Mouse (Mus musculus) c-Kit-positive CD71-negative TER-119-negative erythroid progenitor cells, embryonic 14.5 days (primary cell): ENCODE data around the gene Aldh1a1.
"Not testable (repeated sequence)": the region's sequence is repeated elsewhere in the genome, so short reads cannot be mapped to it uniquely, and the experiment has no call there.

Experiments
- DNase-seq: peaks from one replicate; pipeline ENCODE4 v3.0.0-alpha.2; 2013; ENCODE audit warnings: low read depth

The Aldh1a1 gene

DNA sequence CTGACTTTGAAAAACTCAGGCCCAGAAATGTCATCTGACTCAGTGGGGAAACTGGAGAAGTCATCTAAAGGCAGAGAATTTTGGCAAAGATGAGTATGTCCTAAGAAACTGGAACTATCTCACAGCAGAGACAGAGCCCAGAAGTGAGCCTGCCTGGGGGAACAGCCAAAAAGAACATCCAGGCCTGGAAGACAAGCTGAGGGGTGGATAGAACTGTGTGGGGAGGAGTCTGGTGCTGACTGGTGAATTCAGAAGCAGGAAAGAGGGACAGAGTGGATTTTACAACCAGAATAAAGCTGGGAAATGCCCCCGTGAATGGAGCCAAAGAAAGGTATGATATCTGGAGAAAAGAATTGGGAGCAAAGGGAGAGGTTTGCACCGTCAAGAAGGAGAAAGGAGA is at the start of gene Aldh1a1:
Aldh1a1 (plus strand) TSS at position 225 of the 400 bp plus-strand sequence.
- no peak for DNase-seq

DNA sequence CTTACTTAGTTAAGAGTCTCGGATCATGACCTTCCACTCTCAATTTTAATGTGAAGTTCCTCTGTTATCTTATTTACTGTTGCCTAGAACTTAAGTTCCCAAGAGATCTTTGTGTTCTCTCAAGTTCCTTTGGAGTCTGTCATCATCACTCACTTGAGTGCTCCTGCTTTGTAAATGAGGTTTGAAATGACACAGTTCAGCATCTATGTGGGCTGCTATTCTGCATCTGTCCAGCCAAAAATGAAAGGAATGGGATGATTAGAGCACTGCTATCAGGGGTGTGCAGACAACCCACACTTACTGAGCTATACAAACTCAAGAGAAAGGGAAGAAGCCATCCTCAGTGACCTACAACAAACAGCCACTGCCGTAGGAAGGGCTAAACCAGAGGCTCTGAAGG is 44.7 kb upstream of the Aldh1a1 start:
- no peak for DNase-seq

DNA sequence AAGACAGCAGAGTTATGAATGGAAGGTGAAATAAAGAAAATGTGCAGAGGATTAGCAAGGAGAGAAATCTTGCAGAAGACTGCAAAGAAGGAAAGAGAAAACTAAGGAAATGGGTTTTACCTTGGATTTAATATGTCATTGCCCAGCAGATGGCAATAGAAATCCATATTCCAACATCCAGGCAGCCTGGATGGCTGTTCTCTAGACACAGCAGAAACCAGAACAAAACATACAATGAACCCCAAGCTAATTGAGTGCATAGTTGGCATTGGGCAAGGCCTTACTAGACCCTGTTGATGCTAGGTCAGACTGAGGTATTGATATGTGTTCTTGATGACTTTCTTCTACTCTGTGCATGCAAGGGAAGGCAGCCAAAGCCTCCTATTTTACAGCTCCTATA is 43.0 kb upstream of the Aldh1a1 start:
- DNase-seq = no peak

DNA sequence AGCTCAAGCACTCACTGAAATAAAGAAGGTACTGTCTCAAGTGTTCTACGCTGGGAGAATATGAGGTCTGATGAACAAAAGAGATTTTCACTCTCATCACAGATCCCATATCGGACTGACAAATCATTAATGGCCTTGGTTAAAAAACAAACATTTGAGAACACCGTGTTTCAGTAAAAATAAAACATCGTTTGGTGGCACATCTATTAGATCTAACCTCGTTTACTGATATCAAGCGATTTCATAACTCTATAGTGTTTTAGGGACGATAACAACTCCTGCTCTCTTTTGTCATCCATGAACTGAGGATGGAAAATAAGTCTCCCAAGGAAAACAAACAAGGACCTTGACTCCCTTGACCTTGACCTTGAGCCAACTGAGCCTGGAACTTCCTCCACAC is 41.5 kb upstream of the Aldh1a1 start:
- DNase-seq = no peak

DNA sequence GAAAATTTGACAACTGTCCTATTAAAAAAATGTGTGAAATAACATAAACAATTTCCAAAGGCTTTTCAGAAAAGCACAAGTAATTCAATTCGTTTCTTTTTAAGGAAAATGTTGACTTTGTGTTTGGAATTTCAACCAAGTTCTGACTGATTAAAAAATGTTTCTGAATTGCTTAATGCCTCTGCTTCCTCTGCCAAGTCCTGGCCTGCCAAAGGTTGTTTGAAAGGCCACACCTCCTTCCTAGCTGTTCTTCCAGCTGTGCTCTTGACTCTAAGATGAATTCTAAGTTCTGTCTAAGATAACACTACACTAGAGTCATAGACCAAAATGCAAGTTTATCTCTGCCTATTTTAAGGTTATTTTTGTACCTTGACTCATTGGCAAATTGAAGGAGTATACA is 8.0 kb upstream of the Aldh1a1 start:
- DNase-seq = no peak

DNA sequence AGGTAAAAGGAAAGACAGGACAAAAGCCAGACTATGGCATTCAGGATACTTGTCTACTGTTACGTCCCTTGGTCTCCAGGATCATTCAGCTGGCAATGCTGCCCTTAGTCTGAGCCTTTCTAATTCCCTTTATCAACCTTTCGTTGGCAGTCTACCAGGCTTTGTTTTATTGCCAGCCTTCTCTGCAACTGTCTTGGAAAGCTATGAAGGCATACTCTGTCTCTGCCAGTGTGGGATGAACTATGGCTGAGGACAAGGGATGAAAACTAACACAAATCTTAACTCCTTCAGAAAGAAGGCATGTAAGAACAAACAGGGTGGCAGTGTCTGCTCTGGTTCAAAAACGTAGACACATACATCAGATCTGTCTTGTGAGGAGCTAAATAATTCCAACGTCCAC is 565 bp upstream of the Aldh1a1 start:
- no peak for DNase-seq

DNA sequence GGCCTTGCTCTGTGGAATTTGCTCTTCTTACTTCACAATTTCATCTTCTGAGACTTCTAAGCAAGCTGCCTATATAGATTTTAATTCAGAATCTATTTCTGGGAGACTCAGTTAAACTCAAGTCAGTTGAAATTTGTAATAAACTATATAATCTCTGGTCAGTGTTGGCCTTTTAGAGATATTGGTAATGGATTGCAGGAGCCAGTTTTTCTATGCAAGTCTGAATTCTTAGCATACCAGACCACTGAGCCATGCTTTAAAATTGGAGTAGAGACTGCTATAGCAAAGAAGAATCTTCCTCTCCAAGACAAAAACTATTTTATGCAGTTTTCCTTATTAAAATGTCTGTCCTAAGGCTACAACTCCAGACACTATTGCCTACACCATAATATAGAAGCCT is 4.0 kb downstream of the Aldh1a1 start:
- DNase-seq = no peak

DNA sequence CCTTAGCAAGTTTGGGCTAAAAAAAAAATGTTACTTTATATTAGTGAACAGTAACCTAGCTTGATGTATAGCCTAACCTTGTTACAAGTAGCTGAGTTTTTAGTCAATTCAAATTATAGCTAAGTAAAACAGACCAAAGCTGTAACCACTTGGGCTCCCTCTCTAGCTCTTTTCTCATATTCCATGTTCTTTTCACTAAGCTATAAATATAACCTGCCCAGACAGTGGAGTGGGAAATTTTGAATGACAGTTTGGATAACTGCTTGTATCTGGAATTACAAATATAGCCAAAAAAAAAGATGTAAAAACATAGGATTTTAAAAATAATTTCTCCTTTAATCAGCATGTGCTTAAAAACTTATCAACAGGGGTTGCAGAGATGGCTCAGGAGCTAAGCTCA is 12.8 kb downstream of the Aldh1a1 start:
- no peak for DNase-seq

DNA sequence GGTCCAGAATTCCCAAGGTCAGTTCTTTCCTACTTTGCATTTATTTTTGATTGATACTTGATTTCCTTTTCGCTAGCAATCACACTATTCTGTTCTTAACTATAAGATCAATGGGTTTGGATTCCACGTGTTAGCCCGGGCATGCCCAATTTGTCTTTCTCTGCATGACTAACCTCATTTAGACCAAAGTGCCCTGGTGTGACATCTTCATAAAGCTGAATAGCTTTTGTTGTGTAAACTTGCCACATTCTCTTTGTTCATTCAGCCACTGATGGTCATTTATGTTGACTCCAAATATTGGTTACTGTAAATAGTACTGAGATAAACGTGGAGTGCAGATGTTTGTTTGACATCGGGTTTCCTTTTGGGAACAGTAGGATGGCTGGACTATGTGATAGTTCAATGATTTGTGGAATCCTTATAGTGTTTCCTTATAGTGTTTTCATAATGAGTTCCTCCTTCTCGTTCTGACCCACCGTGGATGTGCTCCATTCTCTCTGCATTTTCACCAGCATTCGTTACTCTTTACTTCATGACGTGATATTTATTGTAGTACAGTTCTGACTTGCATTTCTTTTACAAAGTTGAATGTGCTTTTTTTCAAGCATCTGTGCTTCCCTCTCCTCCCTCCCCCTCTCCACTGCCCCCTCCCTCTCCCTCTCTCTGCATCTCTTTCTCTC is 14.6 kb downstream of the Aldh1a1 start:
- no peak for DNase-seq

DNA sequence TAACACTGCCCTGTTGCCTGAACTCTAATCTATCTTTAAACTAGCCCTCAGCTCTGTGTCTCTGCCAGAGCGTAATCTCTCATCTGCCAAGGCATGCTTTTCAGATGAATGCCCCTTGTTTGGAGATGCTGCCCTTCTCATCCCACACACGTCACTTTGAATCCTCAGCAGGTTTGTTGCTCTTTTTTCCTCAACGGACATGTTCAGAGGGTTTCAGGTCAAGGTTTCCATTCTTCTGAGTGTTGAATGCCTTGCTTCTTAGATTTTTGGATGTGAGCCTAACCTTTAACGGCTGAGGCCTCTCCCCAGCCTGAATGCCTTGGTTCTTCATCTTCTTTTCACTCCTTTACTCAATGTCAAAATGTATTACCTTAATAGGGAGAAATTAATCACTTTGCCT is 16.1 kb downstream of the Aldh1a1 start:
- DNase-seq = no peak

DNA sequence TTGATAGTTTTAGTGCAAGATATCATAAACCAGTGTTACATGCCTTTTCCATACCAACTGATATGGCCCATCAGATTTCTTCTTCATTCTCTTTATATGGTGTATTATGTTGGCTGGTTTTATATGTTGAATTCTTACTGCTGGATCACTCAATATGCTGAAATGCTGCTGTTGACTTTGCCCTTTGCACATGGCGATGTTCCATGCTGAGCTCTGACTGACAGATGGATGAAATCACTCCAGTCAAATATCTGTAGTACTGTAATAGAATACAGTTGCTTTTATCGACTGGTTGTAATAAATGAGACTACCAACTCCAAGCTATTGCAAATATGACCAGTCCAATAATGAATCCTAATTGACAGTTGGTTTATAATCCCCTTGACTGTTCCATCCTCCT is 19.5 kb downstream of the Aldh1a1 start:
- no peak for DNase-seq

DNA sequence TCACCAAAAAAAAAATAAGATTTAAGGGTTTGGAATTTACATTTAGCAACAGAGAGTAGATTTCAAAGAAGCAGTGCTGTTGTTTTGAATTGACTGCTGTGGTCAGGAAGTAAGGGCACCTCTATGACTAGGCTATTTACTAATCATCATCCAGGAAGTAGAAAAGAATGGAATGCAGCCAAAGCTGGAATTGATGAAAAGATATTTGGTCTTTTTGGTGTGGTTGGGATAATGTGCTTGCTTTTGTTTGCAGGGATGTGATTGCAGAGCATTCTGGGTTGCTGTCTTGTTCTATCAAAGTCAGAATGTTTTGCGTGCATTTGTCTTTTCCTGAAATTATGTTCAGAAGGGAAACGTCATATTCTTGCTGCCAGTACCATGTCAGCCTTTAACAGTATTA is 20.7 kb downstream of the Aldh1a1 start:
- no peak for DNase-seq

DNA sequence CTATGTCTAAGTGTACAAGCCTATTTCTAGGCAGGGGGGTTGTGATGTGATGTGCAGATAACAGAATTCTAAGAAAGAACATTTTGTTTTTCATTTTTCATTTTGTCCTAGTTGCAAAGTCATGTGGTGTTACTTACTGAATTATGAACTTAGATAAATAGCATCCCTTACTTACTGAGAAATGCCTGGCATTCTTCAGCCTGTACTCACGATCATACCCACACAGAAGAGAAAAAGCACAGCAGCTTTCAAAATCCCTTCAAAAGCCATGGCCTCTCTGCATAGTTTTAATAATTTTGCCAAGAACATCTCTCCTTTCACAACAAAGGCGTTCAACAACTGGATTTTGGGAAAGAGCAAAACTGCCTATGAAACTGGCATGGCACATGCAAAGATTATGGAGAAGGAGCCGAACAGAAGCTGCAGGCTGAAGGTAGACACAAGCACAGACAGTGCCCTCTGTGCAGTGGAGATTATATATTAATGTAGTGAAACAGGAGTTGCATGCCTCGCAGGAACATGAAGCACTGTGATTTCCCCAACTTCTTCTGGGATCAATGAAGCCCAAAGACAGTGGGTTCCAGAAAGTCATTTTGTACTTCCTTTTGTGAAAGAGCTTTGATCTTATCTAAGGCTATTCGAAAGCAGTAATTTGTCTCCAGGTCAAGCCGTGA is 21.3 kb downstream of the Aldh1a1 start:
- no peak for DNase-seq

DNA sequence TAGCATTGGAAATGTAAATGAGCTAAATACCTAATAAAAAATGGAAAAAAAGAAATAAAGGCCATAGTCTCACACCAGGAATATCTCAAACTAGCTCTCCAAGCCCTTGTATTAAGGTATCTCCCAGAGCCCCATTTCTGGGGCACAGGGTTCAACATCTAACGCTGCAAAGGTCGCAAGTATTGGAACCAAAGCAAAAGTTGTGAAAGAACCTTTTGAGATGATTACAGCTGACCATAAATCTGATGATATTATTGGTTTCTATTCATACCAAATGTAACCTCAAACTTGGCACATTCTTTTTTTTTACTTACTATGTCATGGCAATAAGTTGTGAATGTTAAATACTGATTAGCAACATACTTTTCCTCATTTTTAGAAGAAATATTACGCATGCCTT is 24.0 kb downstream of the Aldh1a1 start:
- DNase-seq = no peak

DNA sequence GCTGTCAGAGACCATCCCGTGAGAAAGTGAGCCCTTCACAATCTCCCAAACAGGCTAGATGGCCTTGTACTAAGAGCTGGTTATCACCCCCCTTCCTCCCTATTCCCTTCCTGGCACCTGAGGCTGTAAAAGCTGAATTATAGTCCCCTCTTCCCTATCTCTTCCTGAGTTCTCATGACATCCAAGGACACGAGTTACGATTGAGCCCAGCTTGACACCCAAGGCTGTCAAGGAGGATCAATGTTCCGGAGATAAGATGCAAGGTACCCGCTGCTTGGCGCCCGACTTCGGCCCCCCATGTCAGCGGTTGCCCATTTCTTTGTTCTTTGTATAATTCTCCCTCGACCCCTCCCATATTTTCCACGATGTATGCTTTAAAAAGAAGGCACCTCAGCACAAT is 36.6 kb downstream of the Aldh1a1 start:
- not testable (repeated sequence) for DNase-seq

DNA sequence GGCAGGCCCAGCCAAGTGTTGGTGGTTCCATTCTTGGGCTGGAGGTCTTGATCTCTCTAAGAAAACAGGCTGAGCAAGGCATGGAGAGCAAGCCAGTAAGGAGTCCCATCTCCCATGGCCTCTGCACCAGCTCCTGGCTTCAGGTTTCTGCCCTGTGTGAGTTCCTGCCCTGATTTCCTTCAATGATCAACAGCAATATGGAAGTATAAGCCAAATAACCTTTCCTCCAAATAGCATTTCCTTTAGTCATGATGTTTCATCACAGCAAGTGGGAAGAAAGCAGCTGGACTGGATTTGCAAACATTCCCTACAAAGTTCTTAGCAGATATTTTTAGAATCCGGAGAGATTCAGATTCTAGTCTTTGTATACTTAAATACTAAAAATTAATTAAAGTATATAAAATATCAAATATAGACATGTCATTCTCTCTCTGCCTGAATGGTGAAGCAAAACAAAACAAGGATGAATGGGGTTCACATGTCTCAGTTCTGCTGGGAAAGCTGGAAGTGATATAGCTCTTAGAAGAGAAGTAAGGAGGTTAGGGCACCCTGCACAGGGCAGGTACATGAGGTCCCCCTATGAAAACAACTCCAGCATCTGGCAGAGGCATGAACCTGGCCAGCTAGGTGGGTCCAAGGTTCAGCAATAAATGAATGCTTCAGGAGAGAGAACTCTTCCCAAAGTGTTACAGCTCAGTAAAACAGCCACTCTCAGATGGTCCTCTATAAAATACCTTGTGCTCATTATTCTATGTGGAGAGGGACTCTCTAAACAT is 37.6 kb downstream of the Aldh1a1 start:
- DNase-seq = no peak

DNA sequence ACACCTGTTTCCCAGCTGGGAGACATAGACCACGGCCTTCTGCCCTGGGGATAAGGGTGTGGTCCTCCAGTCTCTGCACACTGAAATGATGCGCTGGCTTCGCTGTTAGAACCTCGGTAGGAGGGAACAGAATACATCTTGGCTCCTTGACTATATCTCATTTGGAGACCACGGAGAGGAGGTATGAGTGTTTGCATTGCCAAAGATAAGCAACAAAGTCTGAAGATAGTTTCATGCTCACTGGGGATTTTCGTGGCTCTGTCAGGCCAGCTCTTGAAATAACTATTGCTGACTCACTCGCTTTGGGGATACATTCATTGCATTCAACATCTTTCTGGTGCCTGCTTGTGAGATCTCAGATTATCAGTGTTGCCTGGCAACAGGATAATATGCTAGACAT is 44.0 kb downstream of the Aldh1a1 start:
- no peak for DNase-seq

DNA sequence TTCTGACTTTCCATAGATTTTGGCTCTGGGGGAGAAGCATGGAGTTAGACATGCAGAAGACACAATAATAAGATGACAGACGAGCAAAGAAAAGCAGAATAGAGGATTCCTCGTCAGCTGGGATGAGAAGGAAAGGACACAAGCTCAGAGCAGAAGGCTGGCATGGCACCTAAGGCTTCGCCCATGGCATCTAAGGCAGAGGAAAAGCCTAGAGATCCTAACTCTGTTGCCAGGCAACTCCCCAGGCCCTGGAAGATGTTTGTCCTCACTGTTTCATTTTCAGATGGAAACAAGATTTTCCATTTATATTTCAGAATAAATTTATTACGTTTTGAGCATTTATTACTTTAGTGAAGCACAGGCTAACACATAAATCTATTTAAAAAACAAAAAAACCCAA is 48.5 kb downstream of the Aldh1a1 start:
- DNase-seq = no peak

DNA sequence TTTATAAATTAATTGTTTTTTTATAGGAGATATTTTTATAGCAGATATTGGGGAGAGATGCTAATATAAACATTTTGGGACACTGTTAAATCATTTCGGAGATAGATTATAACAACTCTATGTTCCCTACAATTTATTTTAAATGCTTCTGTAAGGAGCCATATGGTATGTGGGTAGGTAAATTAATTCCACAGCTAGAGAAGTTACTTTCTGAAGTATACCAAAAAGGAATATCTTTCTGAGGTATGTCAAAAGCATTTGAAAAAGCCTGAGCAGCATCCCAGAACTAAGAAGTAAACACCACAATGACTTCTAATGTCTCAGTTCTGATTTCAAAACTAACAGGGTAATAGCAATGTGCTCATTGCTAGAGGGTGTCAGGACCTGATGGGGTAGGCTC is 49.4 kb downstream of the Aldh1a1 start:
- DNase-seq = no peak

DNA sequence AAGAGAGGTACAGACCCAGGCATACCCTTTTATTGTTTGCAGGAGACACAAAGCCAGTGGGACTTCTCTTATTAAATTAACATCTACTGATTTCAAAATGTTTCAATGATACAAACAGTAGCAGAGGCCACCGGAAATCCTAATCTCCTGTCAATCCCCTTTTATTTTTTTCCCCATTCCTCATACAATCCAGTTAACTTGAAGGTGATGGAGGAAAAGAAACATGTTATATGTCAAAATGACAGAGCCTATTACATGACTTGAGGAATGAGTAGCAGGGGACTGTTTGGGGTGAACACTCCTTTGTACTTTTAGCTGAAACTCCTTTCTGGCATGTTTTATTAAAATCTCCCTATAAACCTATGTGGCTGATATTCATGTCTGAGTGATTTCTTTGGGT is 51.3 kb downstream of the Aldh1a1 start:
- DNase-seq = no peak

DNA sequence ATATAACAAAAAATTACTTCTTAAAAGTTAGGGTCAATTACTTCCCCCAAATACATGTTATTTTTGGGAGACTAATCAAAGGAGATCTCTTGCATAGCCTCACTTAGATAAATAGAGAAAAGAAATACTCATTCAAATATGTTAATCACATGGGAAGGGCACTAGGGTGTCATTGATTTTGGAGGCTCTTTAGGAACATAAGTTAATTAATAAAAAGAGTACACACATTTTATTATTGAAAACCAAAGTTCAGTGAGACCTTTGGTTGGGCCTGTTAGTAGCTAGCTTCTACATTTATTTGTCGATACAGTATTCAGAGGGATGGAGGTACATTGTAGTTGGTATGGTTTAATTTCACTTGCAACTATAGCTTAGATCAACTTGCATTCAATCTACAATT is 52.4 kb downstream of the Aldh1a1 start:
- no peak for DNase-seq

DNA sequence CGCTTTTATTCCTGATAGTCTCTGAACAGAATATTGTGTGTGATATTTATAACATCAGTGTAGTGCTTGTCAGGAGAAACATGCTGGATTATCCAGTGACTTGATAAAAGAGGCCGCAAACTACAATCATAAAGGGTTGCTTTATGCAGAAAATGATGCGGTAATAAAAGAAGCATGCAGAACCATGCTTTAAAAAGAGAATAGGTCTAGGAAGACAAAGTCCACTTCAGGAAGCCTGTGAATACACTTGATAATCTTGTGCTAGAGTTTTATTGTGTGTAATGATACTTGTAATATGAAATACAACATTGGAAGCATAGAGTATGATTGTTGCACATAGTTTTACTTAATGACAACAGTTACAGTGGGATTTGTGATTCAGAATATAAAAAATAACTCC is 54.5 kb downstream of the Aldh1a1 start:
- DNase-seq = no peak

DNA sequence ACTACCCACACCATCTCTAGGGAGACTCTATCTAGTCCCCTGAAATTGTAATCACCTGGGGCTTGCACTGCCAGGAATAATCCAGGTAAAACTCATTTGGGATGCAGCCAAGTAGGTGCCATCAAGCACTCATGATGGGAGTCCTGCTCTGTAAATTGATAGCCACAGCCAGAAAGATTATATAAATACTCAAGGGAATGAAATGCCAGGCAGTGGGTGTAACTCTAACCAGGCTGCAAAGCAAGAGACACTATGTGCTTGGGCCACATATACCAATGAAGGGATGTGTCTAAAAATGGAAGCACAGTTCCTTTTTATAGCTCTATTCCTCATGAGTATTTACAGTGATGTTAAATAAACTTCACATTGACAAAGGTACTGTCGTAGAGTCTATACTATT is 56.9 kb downstream of the Aldh1a1 start:
- no peak for DNase-seq
